Mouse (Mus musculus): ENCODE measurements around the gene Mpdu1. TPM values are rescaled to one million over a fixed set of nuclear protein-coding genes. Genes with fewer than 3 reads are reported as not detected.
"Not testable (repeated sequence)": the region's sequence is repeated elsewhere in the genome, so short reads cannot be mapped to it uniquely, and the experiment has no call there.

Mpdu1 gene
- polyA plus RNA-seq, 1 experiment from 2014 or later = 34.5 TPM

- H3K9me3 ChIP-seq (ENCODE audit: control insufficient read depth, low read length) = no peaks in the 10 kb centered on the region
- H3K27ac ChIP-seq (ENCODE audit: low read depth, low read length) = no peak overlapping the region
- H3K27me3 ChIP-seq (ENCODE audit: control insufficient read depth, insufficient read depth, low read length) = no peaks in the 10 kb centered on the region
- 90% methylated on average over 3 of the region's 3 CpGs for WGBS
- peaks cover 17% of the 10 kb centered on the region for H3K4me1 ChIP-seq (ENCODE audit: control insufficient read depth, insufficient read depth, low read length)
- DNase-seq (ENCODE audit: low spot score, missing footprints) (no peak), ATAC-seq (ENCODE audit: low FRiP score) (no peak)
- H3K4me2 ChIP-seq = no peak overlapping the region; the same call in 1 of the 2 replicates
- H3K4me3 ChIP-seq (ENCODE audit: low read depth, low read length) = no peak overlapping the region
- no peak overlapping the region for H3K9ac ChIP-seq (ENCODE audit: low read length)
- 0 out of 2 replicates have a peak, but pooled peaks cover 5% of the 10 kb centered on the region for H3K36me3 ChIP-seq (ENCODE audit: control insufficient read depth, insufficient read depth, low read length)
Measured at GRCm38 (mm10) chr11:69635471-69635870, 27.0 kb downstream of the Mpdu1 start.

GRCm38 (mm10) chr11:69633128-69633866 lies 29.1 kb downstream of the Mpdu1 start:
- H3K4me1 ChIP-seq (ENCODE audit: control insufficient read depth, insufficient read depth, low read length) = peaks cover 17% of the 10 kb centered on the region
- DNase-seq (ENCODE audit: low spot score, missing footprints) = no peak
- no peaks in the 10 kb centered on the region for H3K36me3 ChIP-seq (ENCODE audit: control insufficient read depth, insufficient read depth, low read length)
- peak overlapping the region; percentile 97 for H3K9ac ChIP-seq (ENCODE audit: low read length)
- under 1% methylated on average over 50 of the region's 50 CpGs for WGBS
- ATAC-seq (ENCODE audit: low FRiP score) = peak; percentile 58
- H3K4me2 ChIP-seq = peak overlapping the region; percentile 82
- no peaks in the 10 kb centered on the region for H3K9me3 ChIP-seq (ENCODE audit: control insufficient read depth, low read length)
- no peaks in the 10 kb centered on the region for H3K27me3 ChIP-seq (ENCODE audit: control insufficient read depth, insufficient read depth, low read length)
- H3K4me3 ChIP-seq (ENCODE audit: low read depth, low read length) = peak overlapping the region; percentile 98
- H3K27ac ChIP-seq (ENCODE audit: low read depth, low read length) = peak overlapping the region; percentile 90

GRCm38 (mm10) chr11:69632284-69633089 lies 30.0 kb downstream of the Mpdu1 start, which contains the start of gene Fxr2:
Gene Fxr2 (plus strand): TSS chr11:69632990.
- ATAC-seq (ENCODE audit: low FRiP score) = peak; percentile 99
- peak within 1 kb of the TSS; percentile 82 for H3K4me2 ChIP-seq
- peak; percentile 100 for DNase-seq (ENCODE audit: low spot score, missing footprints)
- H3K9ac ChIP-seq (ENCODE audit: low read length) = peak within 1 kb of the TSS; percentile 97
- WGBS = 0% methylated on average over 38 of the region's 56 CpGs
- peaks cover 17% of the 10 kb centered on the region for H3K4me1 ChIP-seq (ENCODE audit: control insufficient read depth, insufficient read depth, low read length)
- H3K9me3 ChIP-seq (ENCODE audit: control insufficient read depth, low read length) = no peaks in the 10 kb centered on the region
- H3K27ac ChIP-seq (ENCODE audit: low read depth, low read length) = peak within 1 kb of the TSS; percentile 90
- no peaks in the 10 kb centered on the region for H3K27me3 ChIP-seq (ENCODE audit: control insufficient read depth, insufficient read depth, low read length)
- H3K4me3 ChIP-seq (ENCODE audit: low read depth, low read length) = peak within 1 kb of the TSS; percentile 98
- no peaks in the 10 kb centered on the region for H3K36me3 ChIP-seq (ENCODE audit: control insufficient read depth, insufficient read depth, low read length)

DNA sequence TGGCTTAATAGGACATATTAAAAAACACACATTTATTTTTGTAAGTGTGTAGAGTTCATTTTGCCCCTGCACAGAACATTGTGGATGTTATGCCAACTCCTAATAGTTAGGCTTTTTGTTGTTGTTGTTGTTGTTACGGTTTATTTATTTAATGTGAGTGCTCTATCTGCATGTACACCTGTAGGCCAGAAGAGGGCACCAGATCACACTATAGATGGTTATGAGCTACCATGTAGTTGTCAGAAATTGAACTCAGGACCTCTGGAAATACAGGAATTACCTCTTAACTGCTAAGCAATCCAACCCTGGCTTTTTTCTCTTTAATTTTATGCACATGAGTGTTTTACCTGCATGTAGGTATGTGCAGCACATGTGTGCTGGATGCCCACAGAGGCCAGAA lies 32.6 kb downstream of the Mpdu1 start:
- Histone ChIP-seq H3K27me3 (ENCODE audit: control insufficient read depth, insufficient read depth, low read length) (no peaks in the 10 kb centered on the region), H3K4me2 (no peak overlapping the region), H3K27ac (ENCODE audit: low read depth, low read length) (no peak overlapping the region), H3K9ac (ENCODE audit: low read length) (no peak overlapping the region), H3K36me3 (ENCODE audit: control insufficient read depth, insufficient read depth, low read length) (no peaks in the 10 kb centered on the region), H3K4me3 (ENCODE audit: low read depth, low read length) (no peak overlapping the region), H3K9me3 (ENCODE audit: control insufficient read depth, low read length) (no peaks in the 10 kb centered on the region), H3K4me1 (ENCODE audit: control insufficient read depth, insufficient read depth, low read length) (peaks cover 14% of the 10 kb centered on the region)
- no peak for DNase-seq (ENCODE audit: low spot score, missing footprints)
- 70% methylated on average over 1 of the region's 1 CpGs for WGBS
- no peak for ATAC-seq (ENCODE audit: low FRiP score)

GRCm38 (mm10) chr11:69628286-69628685 lies 34.2 kb downstream of the Mpdu1 start:
- Histone ChIP-seq H3K4me3 (ENCODE audit: low read depth, low read length) (no peak overlapping the region), H3K27ac (ENCODE audit: low read depth, low read length) (no peak overlapping the region), H3K36me3 (ENCODE audit: control insufficient read depth, insufficient read depth, low read length) (no peaks in the 10 kb centered on the region), H3K4me2 (no peak overlapping the region), H3K27me3 (ENCODE audit: control insufficient read depth, insufficient read depth, low read length) (no peaks in the 10 kb centered on the region), H3K9ac (ENCODE audit: low read length) (no peak overlapping the region), H3K9me3 (ENCODE audit: control insufficient read depth, low read length) (no peaks in the 10 kb centered on the region), H3K4me1 (ENCODE audit: control insufficient read depth, insufficient read depth, low read length) (0 out of 2 replicates have a peak, but pooled peaks cover 2% of the 10 kb centered on the region)
- ATAC-seq (ENCODE audit: low FRiP score) (no peak), DNase-seq (ENCODE audit: low spot score, missing footprints) (peak; percentile 98)
- 41% methylated on average over 6 of the region's 6 CpGs for WGBS

- H3K9me3 ChIP-seq (ENCODE audit: control insufficient read depth, low read length) = not testable (repeated sequence)
- WGBS = 84% methylated on average over 2 of the region's 2 CpGs
Measured at GRCm38 (mm10) chr11:69624339-69624738, 38.1 kb downstream of the Mpdu1 start.

DNA sequence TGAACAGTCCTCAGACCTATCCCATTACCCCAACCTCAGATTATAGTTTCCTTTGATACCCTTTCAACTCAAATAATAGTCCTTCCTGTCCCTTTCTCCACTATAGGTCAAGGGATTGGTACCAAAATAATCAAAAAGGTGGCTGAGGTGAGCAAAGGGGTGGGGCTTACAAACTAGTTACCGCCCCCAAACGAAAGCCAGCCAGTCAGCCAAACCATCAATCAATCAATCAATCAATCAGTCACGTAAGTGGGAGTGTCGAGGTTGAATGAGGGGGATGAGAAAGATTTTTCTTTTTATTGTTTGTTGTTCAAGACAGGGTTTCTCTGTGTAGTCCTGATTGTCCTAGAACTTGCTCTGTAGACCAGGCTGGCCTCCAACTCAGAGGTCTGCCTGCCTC lies 39.4 kb downstream of the Mpdu1 start:
- peak overlapping the region; percentile 65; the same call in 1 of the 2 replicates for H3K4me2 ChIP-seq
- peaks cover 14% of the 10 kb centered on the region for H3K4me1 ChIP-seq (ENCODE audit: control insufficient read depth, insufficient read depth, low read length)
- no peak for DNase-seq (ENCODE audit: low spot score, missing footprints)
- no peak overlapping the region for H3K27ac ChIP-seq (ENCODE audit: low read depth, low read length)
- no peaks in the 10 kb centered on the region for H3K36me3 ChIP-seq (ENCODE audit: control insufficient read depth, insufficient read depth, low read length)
- H3K9ac ChIP-seq (ENCODE audit: low read length) = no peak overlapping the region
- WGBS = 65% methylated on average over 4 of the region's 4 CpGs
- no peak overlapping the region for H3K4me3 ChIP-seq (ENCODE audit: low read depth, low read length)
- no peak for ATAC-seq (ENCODE audit: low FRiP score)
- no peaks in the 10 kb centered on the region for H3K9me3 ChIP-seq (ENCODE audit: control insufficient read depth, low read length)
- no peaks in the 10 kb centered on the region for H3K27me3 ChIP-seq (ENCODE audit: control insufficient read depth, insufficient read depth, low read length)

More at GRCm38 (mm10) chr11:69624339-69624738, 38.1 kb downstream of the Mpdu1 start:
- not testable (repeated sequence) for ATAC-seq (ENCODE audit: low FRiP score); H3K4me2 ChIP-seq; H3K36me3 ChIP-seq (ENCODE audit: control insufficient read depth, insufficient read depth, low read length); H3K27me3 ChIP-seq (ENCODE audit: control insufficient read depth, insufficient read depth, low read length); DNase-seq (ENCODE audit: low spot score, missing footprints); H3K27ac ChIP-seq (ENCODE audit: low read depth, low read length); H3K4me3 ChIP-seq (ENCODE audit: low read depth, low read length); H3K9ac ChIP-seq (ENCODE audit: low read length)
- H3K4me1 ChIP-seq (ENCODE audit: control insufficient read depth, insufficient read depth, low read length) = peaks cover 14% of the 10 kb centered on the region

- Histone ChIP-seq H3K27me3 (ENCODE audit: control insufficient read depth, insufficient read depth, low read length) (no peaks in the 10 kb centered on the region), H3K4me3 (ENCODE audit: low read depth, low read length) (peak overlapping the region; percentile 39), H3K27ac (ENCODE audit: low read depth, low read length) (no peak overlapping the region), H3K9ac (ENCODE audit: low read length) (peak overlapping the region; percentile 81), H3K4me2 (peak overlapping the region; percentile 65), H3K4me1 (ENCODE audit: control insufficient read depth, insufficient read depth, low read length) (peaks cover 14% of the 10 kb centered on the region), H3K36me3 (ENCODE audit: control insufficient read depth, insufficient read depth, low read length) (no peaks in the 10 kb centered on the region), H3K9me3 (ENCODE audit: control insufficient read depth, low read length) (no peaks in the 10 kb centered on the region)
- peak; percentile 92 for DNase-seq (ENCODE audit: low spot score, missing footprints)
- no peak; the same call in 1 of the 2 replicates for ATAC-seq (ENCODE audit: low FRiP score)
- 53% methylated on average over 6 of the region's 6 CpGs for WGBS
Measured at GRCm38 (mm10) chr11:69622406-69622805, 40.0 kb downstream of the Mpdu1 start.

Data from midbrain, embryonic 11.5 days (tissue).